7 mouse cellular contexts compared by ENCODE assay signal in the genomic region with DNA sequence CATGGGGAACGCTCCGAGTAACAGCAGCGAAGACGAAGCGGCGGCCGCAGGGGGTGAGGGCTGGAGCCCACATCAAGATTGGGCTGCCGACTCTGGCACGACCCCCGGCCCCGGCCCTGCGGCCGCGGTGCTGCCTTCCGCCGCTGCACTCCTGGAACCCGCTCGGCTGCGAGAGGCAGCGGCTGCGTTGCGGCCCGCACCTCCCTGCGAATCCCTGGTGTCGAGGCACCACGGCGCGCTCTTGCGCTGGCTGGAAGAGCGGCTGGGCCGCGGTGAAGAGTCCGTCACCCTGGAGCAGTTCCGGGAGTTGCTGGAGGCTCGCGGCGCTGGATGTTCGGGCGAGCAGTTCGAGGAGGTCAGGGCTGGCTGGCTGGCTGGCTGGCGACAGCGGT. TPM values are rescaled to one million over a fixed set of nuclear protein-coding genes. Genes with fewer than 3 reads are reported as not detected.
A peak's percentile ranks its signal among the peaks of the same experiment; 100 is the strongest.
DNase-seq lines count a peak whose midpoint lies in the region; ATAC-seq and TF ChIP-seq lines count a peak whose summit lies in the region.

No protein-coding gene starts in this region.

- peak overlapping the region; percentile 93 for H3K4me3 ChIP-seq in left cerebral cortex, adult 2 months
- H3K4me3 ChIP-seq in embryonic facial prominence, embryonic 10.5 days = peak overlapping the region; percentile 99
- peak overlapping the region; percentile 99 for H3K4me3 ChIP-seq in hindbrain, embryonic 12.5 days

- peak overlapping the region; percentile 96 for H3K27ac ChIP-seq in left cerebral cortex, adult 2 months
- H3K27ac ChIP-seq in embryonic facial prominence, embryonic 10.5 days (replicated peaks) = peak overlapping the region; percentile 91
- peak overlapping the region; percentile 82 for H3K27ac ChIP-seq in hindbrain, embryonic 12.5 days

- H3K36me3 ChIP-seq in embryonic facial prominence, embryonic 10.5 days (replicated peaks) = no peaks in the 10 kb centered on the region
- H3K36me3 ChIP-seq in hindbrain, embryonic 12.5 days = no peaks in the 10 kb centered on the region

- H3K9ac ChIP-seq in hindbrain, embryonic 12.5 days = peak overlapping the region; percentile 93

- peak; percentile 72 for ATAC-seq in hindbrain, embryonic 12.5 days (ENCODE audit: low FRiP score)
- peak; percentile 12; the same call in 1 of the 2 replicates for ATAC-seq in megakaryocyte progenitor cell, adult 5-6 weeks (replicated peaks; ENCODE audit: poor library complexity)

- no peaks in the 10 kb centered on the region for H3K9me3 ChIP-seq in embryonic facial prominence, embryonic 10.5 days
- H3K9me3 ChIP-seq in hindbrain, embryonic 12.5 days (replicated peaks) = no peaks in the 10 kb centered on the region

- H3K27me3 ChIP-seq in embryonic facial prominence, embryonic 10.5 days (replicated peaks; ENCODE audit: low read depth, poor library complexity, severe bottlenecking) = no peaks in the 10 kb centered on the region
- no peaks in the 10 kb centered on the region for H3K27me3 ChIP-seq in hindbrain, embryonic 12.5 days

- peak overlapping the region; percentile 88 for H3K4me2 ChIP-seq in hindbrain, embryonic 12.5 days (replicated peaks)

- TF ChIP-seq CTCF in left cerebral cortex, adult 2 months (IDR thresholded peaks at IDR 0.05) = no peak

- intact Hi-C loops in left cerebral cortex, adult 2 months (cut with DNase I) = loop anchor here (5.0 kb wide), 1 partner anchor 189 kb away; the partner anchor contains the start of gene Ube2g1
- intact Hi-C loops in left cerebral cortex, postnatal 25 days (cut with DNase I) = loop anchor here (10.0 kb wide), 2 partner anchors 191 to 221 kb away; partner anchors contain the start of gene Ube2g1

- no peak for DNase-seq in left cerebral cortex, adult 2 months (ENCODE audit: extremely low spot score in 1 of 2, low spot score in 2 of 2)
- DNase-seq in left cerebral cortex, adult 11 months (ENCODE audit: low spot score) = no peak
- no peak for DNase-seq in embryonic facial prominence, embryonic 10.5 days (ENCODE audit: low spot score)
- DNase-seq in left cerebral cortex, adult 18-20 months (ENCODE audit: low spot score in 2 of 2) = no peak
- DNase-seq in left cerebral cortex, postnatal 25 days (ENCODE audit: low spot score in 2 of 2) = no peak

- H3K4me1 ChIP-seq in embryonic facial prominence, embryonic 10.5 days = peaks cover 17% of the 10 kb centered on the region
- H3K4me1 ChIP-seq in hindbrain, embryonic 12.5 days = peaks cover 12% of the 10 kb centered on the region

- WGBS in embryonic facial prominence, embryonic 10.5 days = under 1% methylated on average over 42 of the region's 42 CpGs
- under 1% methylated on average over 42 of the region's 42 CpGs for WGBS in hindbrain, embryonic 12.5 days

RNA-seq across cellular contexts. Expression of gene Zzef1, which starts 0.3 kb away (rescaled TPM):
- total RNA-seq in left cerebral cortex, adult 2 months (2021) = 10 to 100 TPM; 44.5 to 48.6 TPM
- polyA plus RNA-seq in embryonic facial prominence, embryonic 10.5 days (2016; fragmentation: Nextera tagmentation; extraction: Ambion mirVana) = 6.4 and 7.1 TPM in 2 replicates
- polyA plus RNA-seq in hindbrain, embryonic 12.5 days (2016; fragmentation: Nextera tagmentation; extraction: Ambion mirVana) = 13.5 and 14.3 TPM in 2 replicates
- 18.2 and 24.5 TPM in 2 replicates for total RNA-seq in megakaryocyte progenitor cell, adult 5-6 weeks (2015)
- 18.1 and 25.2 TPM in 2 replicates for total RNA-seq in megakaryocyte progenitor cell, adult 5-6 weeks (2017)
- 10 to 100 TPM; 37.3 to 43.8 TPM for total RNA-seq in left cerebral cortex, adult 18-20 months (2021)
- total RNA-seq in left cerebral cortex, postnatal 25 days (2021) = 10 to 100 TPM; 40.2 to 45.8 TPM

RNA-seq across cellular contexts. Expression of gene Cyb5d2, which starts 0.3 kb away (rescaled TPM):
- 10 to 100 TPM; 15.2 to 18.0 TPM for total RNA-seq in left cerebral cortex, adult 2 months (2021)
- 3.9 and 4.5 TPM in 2 replicates for polyA plus RNA-seq in embryonic facial prominence, embryonic 10.5 days (2016; fragmentation: Nextera tagmentation; extraction: Ambion mirVana)
- 5.7 and 6.3 TPM in 2 replicates for polyA plus RNA-seq in hindbrain, embryonic 12.5 days (2016; fragmentation: Nextera tagmentation; extraction: Ambion mirVana)
- total RNA-seq in megakaryocyte progenitor cell, adult 5-6 weeks (2015) = 4.2 and 4.3 TPM in 2 replicates
- total RNA-seq in megakaryocyte progenitor cell, adult 5-6 weeks (2017) = 3.7 and 4.9 TPM in 2 replicates
- 10 to 100 TPM; 17.0 to 18.3 TPM for total RNA-seq in left cerebral cortex, adult 18-20 months (2021)
- total RNA-seq in left cerebral cortex, postnatal 25 days (2021) = 10 to 100 TPM; 14.8 to 17.2 TPM
